Mouse (Mus musculus): ENCODE data around the gene Agbl4.

GRCm38 (mm10) chr4:111528961-111529360 lies 1131.5 kb downstream of the Agbl4 start:
- TF ChIP-seq CTCF (IDR thresholded peaks at IDR 0.05; ENCODE audit: extremely low read depth, insufficient read depth, low read length) (no peak), POLR2A (IDR thresholded peaks at IDR 0.05; ENCODE audit: extremely low read depth, insufficient read depth, low read length) (no peak)

All from cortical plate, adult 2 months (tissue).